Mouse (Mus musculus): ENCODE data around the gene Rxylt1. TPM values are rescaled to one million over a fixed set of nuclear protein-coding genes. Genes with fewer than 3 reads are reported as not detected.
A peak's percentile ranks its signal among the peaks of the same experiment; 100 is the strongest.

Rxylt1 gene
- 10 to 100 TPM; 47.5 to 51.9 TPM for total RNA-seq (2021)

GRCm38 (mm10) chr10:122096980-122097844, at the start of gene Rxylt1:
Rxylt1 (minus strand) TSS chr10:122097371.
- intact Hi-C loops (cut with DNase I), result no loop called here
- DNase-seq, result peak; percentile 94

GRCm38 (mm10) chr10:122121290-122121970, 24.3 kb upstream of the Rxylt1 start:
- intact Hi-C loops (cut with DNase I), result no loop called here

DNA sequence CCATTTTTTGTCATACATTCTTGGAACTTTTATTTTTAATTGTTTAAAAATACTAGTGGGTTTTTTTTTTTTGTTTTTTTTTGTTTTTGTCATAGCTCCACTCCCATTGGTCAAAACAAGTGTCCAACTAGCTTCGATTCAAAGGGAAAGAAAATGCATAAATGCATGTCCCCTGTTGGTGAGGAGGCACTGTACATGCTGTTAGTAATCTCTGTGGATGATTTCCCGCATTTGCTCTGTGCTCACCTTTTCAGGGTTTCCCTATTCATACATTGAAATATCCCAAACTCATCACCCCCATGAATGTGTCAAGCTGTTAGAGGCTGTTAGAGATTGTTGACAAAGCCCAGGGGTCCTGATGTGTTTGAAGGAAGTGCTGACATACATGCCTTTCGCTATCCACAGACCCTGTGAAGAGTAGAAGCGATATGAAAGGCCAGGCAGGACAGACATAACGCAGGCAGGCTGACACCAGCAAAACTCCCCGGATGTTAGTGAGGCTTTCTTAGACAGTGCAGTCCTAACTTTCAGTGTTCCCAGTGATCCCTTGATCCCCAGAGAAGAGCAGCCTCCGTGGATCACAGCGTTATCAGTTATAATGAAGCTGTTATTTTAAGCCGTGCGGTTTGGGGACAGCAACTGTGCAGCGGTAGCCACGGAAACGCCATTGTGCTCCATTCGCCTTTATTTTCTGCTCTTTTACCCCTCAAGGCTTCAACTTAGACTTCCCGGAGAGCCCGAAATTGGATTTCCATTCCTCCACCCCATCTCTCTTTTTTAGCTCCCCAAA, 23.5 kb upstream of the Rxylt1 start:
- intact Hi-C loops (cut with DNase I), result no loop called here
- no peak for DNase-seq

More at GRCm38 (mm10) chr10:122121290-122121970, 24.3 kb upstream of the Rxylt1 start:
- no peak for DNase-seq

GRCm38 (mm10) chr10:122119451-122119850, 22.3 kb upstream of the Rxylt1 start:
- DNase-seq, result no peak
- intact Hi-C loops (cut with DNase I), result no loop called here

DNA sequence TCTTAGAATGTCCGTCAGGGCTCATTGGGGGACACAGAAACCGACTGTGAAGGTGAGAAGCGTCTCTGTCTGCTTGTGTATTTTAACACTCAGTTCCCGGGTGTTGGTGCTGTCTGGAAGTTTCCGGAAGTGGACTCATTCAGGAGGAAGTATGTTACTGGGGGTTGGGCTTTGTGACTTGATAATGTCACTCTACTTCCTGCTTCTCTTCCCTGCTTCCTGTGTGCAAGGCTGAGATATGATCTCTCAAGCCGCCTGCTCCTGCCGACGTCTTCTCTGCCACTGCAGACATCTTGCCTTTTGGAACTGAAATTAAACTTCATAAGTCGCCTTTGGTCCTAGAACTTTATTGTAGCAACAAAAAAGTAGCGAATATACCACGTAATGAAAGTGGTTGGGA, 19.5 kb upstream of the Rxylt1 start:
- intact Hi-C loops (cut with DNase I), result no loop called here
- no peak for DNase-seq

DNA sequence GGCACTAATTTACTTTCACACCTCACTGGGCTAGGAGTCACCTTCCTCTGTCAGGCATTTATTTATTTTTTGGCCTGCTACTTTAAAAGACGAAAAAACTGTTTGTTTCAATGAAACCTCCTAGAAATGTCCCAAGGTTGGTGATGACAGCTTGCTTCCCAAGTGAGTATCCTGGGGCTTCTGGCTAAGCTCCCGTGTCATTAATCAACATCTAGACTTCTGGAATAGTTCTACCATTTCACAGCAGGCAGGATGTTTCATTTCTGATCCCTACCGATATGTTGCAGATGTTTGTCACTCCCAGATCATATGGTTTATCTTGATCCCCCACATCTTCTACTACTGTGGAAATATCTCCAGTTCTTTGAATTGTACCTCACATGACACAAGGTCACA, 9.5 kb upstream of the Rxylt1 start:
- intact Hi-C loops (cut with DNase I), result no loop called here
- DNase-seq, result no peak

GRCm38 (mm10) chr10:122105889-122106632, 8.9 kb upstream of the Rxylt1 start:
- intact Hi-C loops (cut with DNase I), result no loop called here

DNA sequence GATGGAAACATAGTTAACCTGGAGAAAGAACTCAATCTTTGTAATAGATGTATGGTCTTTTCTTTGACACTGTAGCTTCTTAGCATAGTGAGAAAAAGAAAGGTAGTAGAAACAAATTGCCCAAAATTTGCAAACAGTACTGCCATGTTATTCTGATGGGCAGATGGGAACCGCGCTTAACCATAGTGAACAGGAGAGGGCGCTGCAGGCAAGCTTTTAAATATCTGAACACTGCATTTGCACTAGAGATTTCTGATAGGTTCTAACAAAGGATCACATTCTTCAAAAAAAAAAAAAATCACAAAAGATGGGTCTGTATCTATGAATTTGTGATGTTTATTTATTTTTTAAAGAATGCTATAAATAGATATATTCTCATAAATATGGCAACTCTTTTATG, 8.2 kb upstream of the Rxylt1 start:
- DNase-seq, result peak; percentile 59
- intact Hi-C loops (cut with DNase I), result no loop called here

More at GRCm38 (mm10) chr10:122105889-122106632, 8.9 kb upstream of the Rxylt1 start:
- DNase-seq, result no peak

- DNase-seq, result peak; percentile 13
These were observed 5.5 kb upstream of the Rxylt1 start for GRCm38 (mm10) chr10:122102675-122103074.

DNA sequence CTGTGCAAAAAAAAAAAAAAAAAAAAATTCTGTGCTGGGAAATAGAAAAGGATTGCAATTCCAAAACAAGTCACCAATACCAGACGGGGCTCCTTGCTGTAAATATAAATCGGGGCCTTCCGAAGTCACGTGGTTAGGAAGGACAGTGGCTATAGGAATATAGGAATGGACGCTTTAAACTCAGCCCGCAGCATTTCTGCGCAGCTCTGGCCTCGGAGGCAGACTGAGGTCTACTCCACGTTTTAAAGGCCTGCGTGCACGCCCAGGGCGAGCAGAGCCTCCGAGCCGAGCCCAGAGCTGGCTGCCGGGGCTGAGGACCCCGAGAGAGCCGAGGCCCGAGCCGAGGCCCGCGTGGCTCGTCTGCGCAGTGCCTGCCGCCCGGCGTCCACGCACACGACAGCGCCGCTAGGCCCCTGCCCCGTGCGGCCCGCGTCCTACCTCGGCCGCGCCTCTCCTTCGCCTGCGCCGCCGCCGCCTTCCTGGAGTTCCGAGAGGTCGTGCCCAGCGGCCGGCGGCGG, 650 bp downstream of the Rxylt1 start:
- intact Hi-C loops (cut with DNase I), result no loop called here
- no peak for DNase-seq

More at GRCm38 (mm10) chr10:122102675-122103074, 5.5 kb upstream of the Rxylt1 start:
- intact Hi-C loops (cut with DNase I), result loop anchor here (5.0 kb wide), 2 partner anchors 345 to 425 kb away; partner anchors contain the start of gene Avpr1a

DNA sequence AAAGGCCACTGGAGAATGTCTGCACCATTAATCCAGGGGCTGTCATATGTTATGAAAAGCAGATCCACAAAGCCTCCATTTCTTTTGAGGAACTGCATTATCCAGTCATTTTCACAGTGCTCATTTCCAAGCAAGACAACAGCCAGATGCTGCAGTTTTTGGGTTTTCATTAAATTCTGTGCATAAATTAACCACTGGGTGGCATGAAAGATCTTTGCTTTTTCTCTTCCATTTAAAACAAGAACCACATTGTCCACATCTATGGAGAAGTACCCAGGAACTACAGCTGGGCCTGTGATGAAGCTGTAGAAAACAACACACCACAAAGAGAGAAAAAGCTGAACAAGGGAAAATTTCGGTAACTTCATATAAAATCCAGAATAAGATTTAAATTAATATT, 6.7 kb downstream of the Rxylt1 start:
- no peak for DNase-seq
- intact Hi-C loops (cut with DNase I), result no loop called here

DNA sequence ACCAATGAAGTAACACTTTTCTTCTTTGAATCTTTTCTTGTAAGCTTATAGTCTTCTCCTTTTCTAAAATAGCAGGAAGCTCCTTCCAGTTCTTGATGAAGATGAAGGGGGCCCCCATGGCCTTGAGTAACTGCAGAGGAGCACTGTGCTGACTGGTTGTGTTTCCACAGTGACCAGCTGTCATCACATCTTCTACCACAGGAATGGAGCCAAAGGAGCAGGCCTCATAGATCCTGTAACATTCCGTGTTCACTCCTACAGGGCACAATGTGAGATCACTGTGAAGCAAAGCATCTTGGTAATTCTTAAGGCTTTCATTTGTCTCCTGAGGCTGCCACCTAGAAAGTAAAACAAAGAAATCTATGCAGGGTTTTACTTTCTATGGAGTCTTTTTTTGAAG, 15.8 kb downstream of the Rxylt1 start:
- no peak for DNase-seq
- intact Hi-C loops (cut with DNase I), result no loop called here

DNA sequence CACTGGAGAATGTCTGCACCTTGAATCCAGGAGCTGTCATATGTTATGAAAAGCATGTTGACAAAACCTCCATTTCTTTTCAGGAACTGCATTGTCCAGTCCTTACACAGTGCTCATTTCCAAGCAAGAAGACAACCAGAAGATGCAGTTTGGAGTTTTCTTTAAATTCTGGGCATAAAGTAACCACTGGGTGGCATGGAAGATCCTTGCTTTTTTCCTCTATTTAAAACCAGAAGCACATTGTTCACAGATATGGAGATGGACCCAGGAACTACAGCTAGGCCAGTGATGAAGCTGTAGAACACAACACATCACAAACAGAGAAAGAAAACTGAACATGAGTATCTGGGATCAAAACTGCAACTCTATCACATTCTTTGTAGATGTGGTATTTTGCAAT, 28.0 kb downstream of the Rxylt1 start:
- no peak for DNase-seq
- intact Hi-C loops (cut with DNase I), result no loop called here

- intact Hi-C loops (cut with DNase I), result loop anchor here (2.0 kb wide), 1 partner anchor 415 kb away; the partner anchor contains the start of gene D930020B18Rik
- DNase-seq, result no peak
These were observed 41.3 kb downstream of the Rxylt1 start for GRCm38 (mm10) chr10:122055826-122056225.

DNA sequence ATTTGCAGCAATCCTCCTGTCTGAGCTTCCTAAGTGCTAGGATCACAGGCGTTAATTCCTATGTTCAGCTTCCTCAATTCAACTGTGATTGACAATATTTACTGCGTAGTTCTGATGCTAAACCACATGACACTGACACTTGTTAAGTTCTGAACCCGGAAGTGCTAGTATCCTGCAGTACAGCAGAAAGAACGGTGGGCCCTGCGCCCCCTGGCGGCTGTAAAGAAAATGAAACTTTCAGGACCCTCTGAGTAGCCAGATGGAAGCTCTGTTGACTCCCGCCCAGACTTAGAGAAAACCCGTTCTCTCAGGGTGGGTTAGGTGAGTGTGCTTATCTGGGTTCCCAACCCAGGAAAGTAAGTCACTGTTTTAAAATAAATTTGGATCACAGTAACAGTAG, 42.6 kb downstream of the Rxylt1 start:
- intact Hi-C loops (cut with DNase I), result loop anchor here (2.0 to 5.0 kb wide), 3 partner anchors 352 to 427 kb away; partner anchors contain the start of genes D930020B18Rik and Xpot
- peak; percentile 70 for DNase-seq

DNA sequence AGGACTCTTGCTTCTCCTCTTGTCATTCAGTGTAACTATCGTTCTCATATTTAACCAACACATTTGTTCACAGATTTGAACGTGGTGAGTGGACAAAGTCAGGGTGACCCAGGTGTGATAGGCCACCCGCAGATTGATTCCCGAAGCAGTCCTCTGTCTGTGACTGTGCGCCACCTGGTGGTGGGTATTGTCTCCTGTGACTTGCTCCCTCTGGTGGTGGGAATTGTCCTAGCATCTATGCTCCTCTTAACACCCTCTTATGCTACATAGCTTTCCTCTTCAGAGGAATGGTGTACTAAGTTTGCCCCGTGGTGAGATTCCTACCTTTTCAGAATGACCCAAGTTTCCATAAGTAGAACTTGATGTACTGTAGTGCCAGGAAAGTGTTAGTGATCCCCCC, 45.3 kb downstream of the Rxylt1 start:
- intact Hi-C loops (cut with DNase I), result loop anchor here (5.0 kb wide), 2 partner anchors 350 to 425 kb away; partner anchors contain the start of gene Xpot

GRCm38 (mm10) chr10:122047727-122048365, 49.3 kb downstream of the Rxylt1 start:
- peak; percentile 87 for DNase-seq
- intact Hi-C loops (cut with DNase I), result loop anchor here (5.0 kb wide), 2 partner anchors 211 to 286 kb away; no protein-coding TSS in a partner anchor

More for the DNA sequence above, 45.3 kb downstream of the Rxylt1 start:
- DNase-seq, result peak; percentile 83

DNA sequence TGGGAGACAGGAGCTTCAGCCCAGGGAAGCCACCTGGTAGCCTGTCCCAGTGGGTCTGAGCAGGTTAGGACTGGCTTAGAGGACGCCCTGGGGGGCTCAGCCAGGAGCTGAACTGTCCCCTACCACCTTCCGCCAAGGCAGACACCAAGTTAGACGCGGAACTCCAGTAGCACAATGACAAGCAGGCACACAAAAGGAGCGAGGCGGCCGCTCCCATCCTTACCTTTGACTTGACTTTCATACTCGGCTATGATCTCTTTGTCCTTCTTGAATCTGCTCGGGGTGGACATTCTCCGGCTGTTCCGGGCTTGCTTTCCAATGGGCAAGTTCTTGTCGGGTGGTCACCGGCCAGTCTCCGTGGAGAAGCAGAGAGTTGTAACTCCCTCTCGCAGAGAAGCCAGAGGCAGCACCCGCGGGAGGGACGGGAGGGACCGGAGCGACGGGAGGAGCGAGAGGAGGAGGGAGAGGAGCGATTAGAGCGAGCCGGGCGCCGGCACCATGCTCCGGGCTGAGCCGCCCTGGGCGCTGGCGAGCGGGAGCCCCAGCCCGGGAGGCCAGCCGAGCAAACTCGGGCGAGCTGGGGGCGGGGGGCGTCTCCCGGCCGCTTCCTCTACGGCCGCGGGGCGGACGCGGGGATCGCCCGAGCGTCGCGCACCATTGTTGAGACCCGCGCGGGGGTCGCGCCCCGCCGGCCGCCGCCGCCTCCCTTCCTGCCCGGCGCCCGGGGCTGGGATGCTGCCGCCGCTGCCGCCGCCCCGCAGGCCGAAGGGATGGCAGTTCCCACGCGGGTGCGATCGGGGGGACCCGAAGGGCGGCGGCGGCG, 50.1 kb downstream of the Rxylt1 start, which contains the start of gene Srgap1:
Srgap1 (minus strand) TSS at position 412 of the 823 bp plus-strand sequence.
- intact Hi-C loops (cut with DNase I), result loop anchor here (5.0 kb wide), 2 partner anchors 210 to 285 kb away; no protein-coding TSS in a partner anchor
- peak; percentile 56 for DNase-seq

All from left cerebral cortex, postnatal 4 days (tissue).